Mouse (Mus musculus): ENCODE results near the gene Hapln4. TPM values are rescaled to one million over a fixed set of nuclear protein-coding genes. Genes with fewer than 3 reads are reported as not detected.

The Hapln4 gene
- total and polyA plus RNA-seq, 3 experiments: 0.07 to 0.30 (median 0.20) TPM

GRCm38 (mm10) chr8:70043996-70044395 lies 39.3 kb upstream of the Hapln4 start:
- dilution Hi-C loops (cut with MboI; ENCODE audit: extremely low pct_ligation_motif_present, extremely low pct_unique_long_range_greater_than_20kb, low sequenced_read_pairs) (no loop called here), in situ Hi-C loops (cut with MboI; ENCODE audit: low pct_ligation_motif_present, low pct_unique_long_range_greater_than_20kb, low sequenced_read_pairs) (no loop called here)
- Histone ChIP-seq H3K27ac (ENCODE audit: insufficient read depth, low read depth) (no peak overlapping the region), H3K36me3 (replicated peaks in 1 of 2; ENCODE audit: control insufficient read depth in 1 of 2, insufficient read depth in 1 of 2, low read length in 1 of 2) (peaks cover 11 to 43% of the 10 kb centered on the region in 2 experiments), H3K4me1 (ENCODE audit: control insufficient read depth in 1 of 2, insufficient read depth in 2 of 2) (peaks cover 11 to 42% of the 10 kb centered on the region in 2 experiments), H3K79me2 (replicated peaks; ENCODE audit: control insufficient read depth, extremely low read depth, insufficient read depth, poor library complexity, severe bottlenecking) (peaks cover 90% of the 10 kb centered on the region), H3K27me3 (replicated peaks) (no peaks in the 10 kb centered on the region), H3K4me2 (ENCODE audit: insufficient read depth, low read depth, poor library complexity, severe bottlenecking) (peak overlapping the region; percentile 89), H3K9ac (ENCODE audit: insufficient read depth, low read depth) (peak overlapping the region; percentile 94; the same call in 1 of the 2 replicates), H3K4me3 (replicated peaks in 1 of 3; ENCODE audit: low read depth in 2 of 3, low read length in 2 of 3, poor library complexity in 1 of 3) (peak overlapping the region in 2 of 3 experiments; percentile 82 to 99), H3K9me3 (replicated peaks; ENCODE audit: low read length) (no peaks in the 10 kb centered on the region)
- no peak for DNase-seq (ENCODE audit: extremely low read depth)
- TF ChIP-seq ETS1 (conservative IDR thresholded peaks at IDR 0.05; ENCODE audit: low read depth, low read length) (no peak), USF1 (IDR thresholded peaks at IDR 0.05; ENCODE audit: low read depth, low read length) (no peak)

DNA sequence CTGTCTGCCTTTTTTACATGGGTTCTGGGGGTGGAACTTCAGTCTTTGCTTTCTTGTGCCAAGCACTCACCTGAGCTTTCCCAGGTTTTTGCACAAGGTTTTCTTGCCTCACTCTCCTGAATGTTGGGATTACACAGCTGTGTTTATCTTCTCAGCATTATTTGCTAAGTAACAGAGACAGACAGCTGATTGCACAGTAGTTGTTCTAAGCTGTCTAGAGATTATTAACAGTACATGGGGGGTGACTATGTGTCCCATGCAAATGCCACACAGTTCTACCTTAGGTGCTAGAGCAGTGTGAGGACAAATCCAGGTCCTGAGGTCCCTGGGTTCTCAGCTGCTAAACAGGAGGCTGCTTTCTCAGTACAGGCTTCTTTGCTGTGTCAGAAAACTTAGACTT lies 33.6 kb upstream of the Hapln4 start:
- no peak overlapping the region for H3K4me2 ChIP-seq (ENCODE audit: insufficient read depth, low read depth, poor library complexity, severe bottlenecking)
- in situ Hi-C loops (cut with MboI; ENCODE audit: low pct_ligation_motif_present, low pct_unique_long_range_greater_than_20kb, low sequenced_read_pairs): no loop called here
- TF ChIP-seq GABPA (IDR thresholded peaks at IDR 0.05; ENCODE audit: insufficient replicate concordance, low read depth, low read length): no peak
- no peak for TF ChIP-seq MEF2A (IDR thresholded peaks at IDR 0.05; ENCODE audit: borderline replicate concordance, low read depth, low read length)
- TF ChIP-seq TBP (conservative IDR thresholded peaks at IDR 0.05; ENCODE audit: low read depth, low read length): no peak
- no peak for TF ChIP-seq MYC (IDR thresholded peaks at IDR 0.05; ENCODE audit: low read depth, low read length)
- TF ChIP-seq USF1 (IDR thresholded peaks at IDR 0.05; ENCODE audit: low read depth, low read length): no peak
- no peak for TF ChIP-seq SIN3A (IDR thresholded peaks at IDR 0.05; ENCODE audit: low read length)
- no peak for TF ChIP-seq JUND (conservative IDR thresholded peaks at IDR 0.05; ENCODE audit: low read depth, low read length)
- no peak for TF ChIP-seq ZNF384 (IDR thresholded peaks at IDR 0.05; ENCODE audit: low read depth, low read length)
- TF ChIP-seq CTCF (conservative IDR thresholded peaks at IDR 0.05 in 1 of 2, IDR thresholded peaks at IDR 0.05 in 1 of 2; ENCODE audit: low read depth in 2 of 2, low read length in 2 of 2): no peak
- no peak for TF ChIP-seq BHLHE40 (IDR thresholded peaks at IDR 0.05; ENCODE audit: low read depth, low read length)
- no peak for TF ChIP-seq POLR2AphosphoS2 (IDR thresholded peaks at IDR 0.05; ENCODE audit: low read depth, low read length)
- TF ChIP-seq SMC3 (IDR thresholded peaks at IDR 0.05; ENCODE audit: low read depth, low read length): no peak
- no peak for TF ChIP-seq RAD21 (IDR thresholded peaks at IDR 0.05; ENCODE audit: low read depth, low read length)
- TF ChIP-seq POLR2A (IDR thresholded peaks at IDR 0.05; ENCODE audit: low read depth, low read length): no peak
- TF ChIP-seq ZC3H11A (IDR thresholded peaks at IDR 0.05; ENCODE audit: low read depth, low read length): no peak
- TF ChIP-seq KAT2A (IDR thresholded peaks at IDR 0.05; ENCODE audit: insufficient replicate concordance, low read length): no peak
- TF ChIP-seq MAX (IDR thresholded peaks at IDR 0.05; ENCODE audit: low read length): no peak
- no peaks in the 10 kb centered on the region for H3K27me3 ChIP-seq (replicated peaks)
- dilution Hi-C loops (cut with MboI; ENCODE audit: extremely low pct_ligation_motif_present, extremely low pct_unique_long_range_greater_than_20kb, low sequenced_read_pairs): no loop called here
- no peak overlapping the region for H3K9ac ChIP-seq (ENCODE audit: insufficient read depth, low read depth)
- no peak for DNase-seq (ENCODE audit: extremely low read depth)
- H3K4me3 ChIP-seq (replicated peaks in 1 of 3; ENCODE audit: low read depth in 2 of 3, low read length in 2 of 3, poor library complexity in 1 of 3): no peak overlapping the region
- peaks cover 35% of the 10 kb centered on the region for H3K79me2 ChIP-seq (replicated peaks; ENCODE audit: control insufficient read depth, extremely low read depth, insufficient read depth, poor library complexity, severe bottlenecking)
- H3K27ac ChIP-seq (ENCODE audit: insufficient read depth, low read depth): no peak overlapping the region
- peaks cover 45 to 69% of the 10 kb centered on the region in 2 experiments for H3K36me3 ChIP-seq (replicated peaks in 1 of 2; ENCODE audit: control insufficient read depth in 1 of 2, insufficient read depth in 1 of 2, low read length in 1 of 2)
- no peaks in the 10 kb centered on the region for H3K9me3 ChIP-seq (replicated peaks; ENCODE audit: low read length)
- H3K4me1 ChIP-seq (ENCODE audit: control insufficient read depth in 1 of 2, insufficient read depth in 2 of 2): peaks cover 0 to 8% of the 10 kb centered on the region in 2 experiments; a peak in 1 of 4 replicates

Measured in CH12.LX (cell line).